Mouse (Mus musculus) thymus, adult 2 months (tissue): Measurements from ENCODE around the gene Pdcd4.

ENCODE experiments used
- CTCF ChIP-seq: fragments of 200-500 bp; IDR thresholded peaks from 2 replicates; pipeline ENCODE4 v1.5.1; 2012; ENCODE audit warnings: mild to moderate bottlenecking, control low read depth, low read length, moderate library complexity, borderline replicate concordance; ENCODE audit not compliant: control insufficient read depth, poor library complexity, insufficient read depth; ENCODE audit errors: extremely low read depth
- POLR2A ChIP-seq: fragments of 200-500 bp; IDR thresholded peaks from 2 replicates; pipeline ENCODE4 v1.6.1; 2012; ENCODE audit warnings: mild to moderate bottlenecking, low read length, control low read depth, moderate library complexity; ENCODE audit not compliant: control insufficient read depth, poor library complexity, insufficient read depth; ENCODE audit errors: extremely low read depth

- TF ChIP-seq POLR2A: no peak
- TF ChIP-seq CTCF: no peak
These were observed 22.9 kb downstream of the Pdcd4 start for GRCm38 (mm10) chr19:53914950-53915349.
